Mouse (Mus musculus): ENCODE data around the gene Dmpk.

Dmpk gene

DNA sequence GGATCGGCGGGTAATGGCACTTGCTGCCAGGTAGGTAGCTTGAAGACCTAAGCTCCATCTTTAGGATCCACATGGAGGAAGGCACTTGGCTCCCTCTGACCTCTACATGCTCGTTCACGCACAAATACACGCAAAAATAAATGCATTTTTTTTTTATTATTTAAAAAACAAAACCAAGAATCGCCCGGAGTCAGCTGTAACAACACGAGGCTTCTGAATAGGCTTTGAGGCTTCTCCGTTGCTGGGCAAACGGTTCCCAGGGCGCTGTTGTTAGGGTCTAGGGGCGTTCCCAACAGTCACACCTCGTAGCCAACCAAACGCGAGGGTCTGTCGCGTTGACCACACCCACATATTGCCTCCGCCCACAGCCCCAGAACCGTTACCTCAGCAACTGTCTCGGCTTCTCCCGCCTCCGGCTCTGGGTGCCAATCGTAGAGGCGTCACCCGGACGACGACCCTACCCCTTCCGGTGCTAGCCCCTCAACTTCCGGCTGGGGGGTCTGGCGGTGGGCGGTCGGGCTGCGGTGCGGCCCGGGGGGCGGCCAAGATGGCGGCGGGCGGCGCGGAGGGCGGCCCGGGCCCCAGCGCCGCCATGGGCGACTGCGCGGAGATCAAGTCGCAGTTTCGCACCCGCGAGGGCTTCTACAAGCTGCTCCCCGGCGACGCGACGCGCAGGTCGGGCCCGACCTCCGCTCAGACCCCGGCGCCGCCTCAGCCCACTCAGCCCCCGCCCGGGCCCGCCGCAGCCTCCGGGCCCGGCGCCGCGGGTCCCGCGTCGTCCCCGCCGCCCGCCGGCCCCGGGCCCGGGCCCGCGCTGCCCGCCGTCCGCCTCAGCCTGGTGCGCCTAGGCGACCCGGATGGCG lies 7.7 kb upstream of the Dmpk start, which contains the start of gene Dmwd:
Gene Dmwd, plus strand, starts transcription at position 505 of the 863 bp plus-strand sequence.
- DNase-seq (ENCODE audit: low spot score): peak; percentile 77

DNA sequence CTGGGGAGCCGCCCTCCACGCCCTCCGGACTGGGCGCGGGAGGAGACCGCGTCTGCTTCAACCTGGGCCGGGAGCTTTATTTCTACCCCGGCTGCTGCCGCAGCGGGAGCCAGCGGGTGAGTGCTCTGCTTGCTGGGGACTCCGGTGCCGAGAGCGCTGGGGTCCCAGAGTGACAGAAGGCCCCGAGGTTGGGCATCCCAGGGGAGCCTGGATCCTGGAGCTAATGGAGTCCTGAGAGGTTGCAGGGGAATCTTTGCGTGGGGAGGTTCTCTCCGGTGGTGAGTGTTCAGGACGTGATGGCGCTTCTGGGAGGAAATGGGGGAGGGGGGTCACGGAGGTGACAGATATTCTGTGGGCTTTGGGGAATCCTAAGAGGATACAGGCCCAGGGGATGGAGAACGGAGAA lies 7.1 kb upstream of the Dmpk start:
- no peak for DNase-seq (ENCODE audit: low spot score)

DNA sequence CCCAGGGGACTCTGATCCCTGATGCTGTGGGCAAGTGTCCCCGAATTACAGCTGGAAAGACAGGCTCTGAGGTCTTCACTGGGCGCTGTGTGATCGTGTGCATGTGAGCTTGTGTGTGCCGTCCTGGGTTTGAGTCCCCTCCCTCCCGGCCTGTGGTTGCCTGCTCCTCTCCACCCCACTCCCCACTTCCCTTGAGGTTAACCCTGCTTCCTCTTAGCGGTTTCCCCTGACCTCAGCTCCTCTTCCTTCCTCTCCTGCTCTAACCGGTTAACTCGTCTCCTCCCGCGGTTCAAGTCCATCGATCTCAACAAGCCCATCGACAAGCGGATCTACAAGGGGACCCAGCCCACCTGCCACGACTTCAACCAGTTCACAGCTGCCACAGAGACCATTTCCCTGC lies 5.9 kb upstream of the Dmpk start:
- no peak for DNase-seq (ENCODE audit: low spot score)

DNA sequence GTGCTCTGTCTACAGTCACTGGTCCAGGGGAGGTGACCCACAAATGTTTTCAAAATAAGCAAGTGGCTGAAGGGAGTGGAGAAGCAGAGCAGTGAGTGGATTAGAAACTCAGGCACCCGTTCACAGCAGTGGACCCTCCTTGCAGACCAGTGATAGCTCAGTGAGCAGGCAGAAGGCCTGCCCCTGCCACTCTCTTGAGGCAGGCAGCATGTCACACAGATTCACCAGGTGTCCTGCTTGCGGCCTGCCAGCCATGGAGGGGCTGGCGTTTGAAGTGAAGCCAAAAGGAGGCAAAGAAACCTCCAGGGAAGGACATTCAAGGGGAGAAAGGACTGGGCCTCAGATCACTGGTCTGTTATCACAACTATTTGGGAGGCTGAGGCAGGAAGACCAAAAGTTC lies 4.9 kb upstream of the Dmpk start:
- DNase-seq (ENCODE audit: low spot score): no peak

DNA sequence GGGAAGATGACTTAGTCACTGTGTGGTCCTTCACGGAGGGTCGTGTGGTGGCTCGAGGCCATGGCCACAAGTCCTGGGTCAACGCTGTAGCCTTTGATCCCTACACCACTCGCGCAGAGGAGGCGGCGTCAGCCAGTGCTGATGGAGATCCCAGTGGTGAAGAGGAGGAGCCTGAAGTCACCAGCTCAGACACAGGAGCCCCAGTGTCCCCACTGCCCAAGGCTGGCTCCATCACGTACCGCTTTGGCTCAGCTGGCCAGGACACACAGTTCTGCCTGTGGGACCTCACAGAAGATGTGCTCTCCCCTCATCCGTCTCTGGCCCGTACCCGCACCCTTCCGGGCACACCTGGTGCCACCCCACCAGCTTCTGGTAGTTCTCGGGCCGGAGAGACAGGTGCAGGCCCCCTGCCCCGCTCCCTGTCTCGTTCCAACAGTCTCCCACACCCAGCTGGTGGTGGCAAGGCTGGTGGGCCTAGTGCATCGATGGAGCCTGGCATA lies 3.1 kb upstream of the Dmpk start:
- DNase-seq (ENCODE audit: low spot score): no peak

DNA sequence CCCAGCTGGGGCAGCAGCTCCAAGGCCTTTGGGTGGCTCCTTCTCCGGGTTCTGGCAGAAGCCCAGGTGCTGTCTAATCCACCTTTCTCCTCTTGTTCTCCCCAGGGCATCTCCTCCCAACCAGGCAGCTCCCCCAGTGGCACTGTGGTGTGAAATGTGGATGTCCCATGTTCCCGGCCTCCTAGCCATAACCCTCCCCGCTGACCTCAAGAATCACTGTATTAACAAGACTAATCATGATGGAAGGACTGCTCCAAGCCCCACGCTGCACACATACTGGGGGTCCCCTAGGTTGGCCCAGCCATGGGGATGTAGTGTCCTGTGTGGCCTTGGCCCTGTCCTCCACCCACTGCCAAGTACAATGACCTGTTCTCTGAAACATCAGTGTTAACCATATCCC lies 1.5 kb upstream of the Dmpk start:
- no peak for DNase-seq (ENCODE audit: low spot score)

DNA sequence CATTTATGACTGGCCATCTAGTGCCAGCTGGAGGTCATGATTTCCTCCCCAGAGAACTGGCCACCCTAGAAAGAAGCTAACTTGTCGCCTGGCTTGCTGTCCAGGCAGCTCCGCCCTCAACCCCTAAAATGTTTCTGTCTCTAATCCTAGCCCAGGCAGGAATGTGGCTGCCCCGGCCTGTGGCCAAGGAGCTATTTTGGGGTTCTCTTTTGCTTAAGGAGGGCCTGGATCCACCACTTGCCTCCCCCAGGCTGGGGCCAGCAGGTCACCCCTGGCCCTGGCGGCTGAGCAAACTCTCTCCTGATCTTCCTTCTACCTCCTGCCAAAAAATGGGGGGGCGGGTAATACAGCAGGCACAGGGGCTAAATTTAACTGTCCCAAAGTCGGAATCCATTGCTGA lies 553 bp upstream of the Dmpk start:
- no peak for DNase-seq (ENCODE audit: low spot score)

DNA sequence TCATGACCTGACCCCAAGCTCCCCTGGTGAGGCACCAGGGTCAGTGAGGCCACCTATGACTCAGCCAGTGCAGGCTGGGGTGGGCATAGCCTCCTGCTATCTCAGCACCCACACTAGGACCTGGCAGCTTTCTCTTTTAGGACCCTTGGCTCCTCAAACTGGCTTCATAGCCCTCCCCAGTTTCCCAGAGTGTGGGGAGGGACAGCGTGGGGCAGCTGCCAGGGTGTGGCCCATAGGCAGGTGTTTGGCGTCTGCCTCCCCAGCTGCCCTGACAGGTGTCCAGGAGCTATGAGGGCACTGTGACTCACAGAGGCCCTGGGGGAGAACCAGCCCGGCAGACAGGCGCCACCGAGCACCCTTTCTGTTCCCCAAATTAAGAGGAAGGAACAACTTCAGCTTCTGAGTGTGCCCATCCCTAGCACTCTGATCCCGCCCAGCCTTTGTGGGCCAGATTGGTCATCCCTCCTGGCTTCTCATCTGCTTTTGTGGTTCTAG lies 675 bp downstream of the Dmpk start:
- no peak for DNase-seq (ENCODE audit: low spot score)

DNA sequence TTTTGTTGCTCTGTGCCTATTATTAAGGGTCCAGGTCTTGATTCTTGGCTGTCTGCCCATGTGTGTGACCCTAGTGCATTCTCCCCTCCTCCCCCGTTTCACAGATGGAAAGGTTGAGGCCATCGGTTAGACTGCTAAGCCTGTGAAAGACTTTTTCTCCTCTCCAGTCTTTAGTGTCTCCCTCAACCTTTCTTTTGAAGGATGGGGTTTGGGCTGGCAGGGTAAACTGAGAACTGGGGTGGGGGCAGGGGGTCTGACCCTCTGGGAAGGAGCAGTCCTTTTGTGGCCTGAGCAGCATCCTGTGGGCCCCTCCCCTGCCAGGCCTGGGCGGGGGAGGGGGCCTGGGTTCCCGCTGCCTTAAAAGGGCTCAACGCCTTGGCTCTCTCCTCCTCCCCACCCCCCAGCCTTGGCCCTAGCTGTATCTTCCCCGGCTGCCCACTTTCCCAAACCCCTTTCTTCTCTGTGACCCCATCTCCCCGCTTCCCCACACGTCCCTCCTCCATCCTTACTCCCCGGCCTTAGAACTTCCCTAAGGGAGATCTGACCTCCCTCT lies 1.3 kb downstream of the Dmpk start:
- DNase-seq (ENCODE audit: low spot score): no peak

DNA sequence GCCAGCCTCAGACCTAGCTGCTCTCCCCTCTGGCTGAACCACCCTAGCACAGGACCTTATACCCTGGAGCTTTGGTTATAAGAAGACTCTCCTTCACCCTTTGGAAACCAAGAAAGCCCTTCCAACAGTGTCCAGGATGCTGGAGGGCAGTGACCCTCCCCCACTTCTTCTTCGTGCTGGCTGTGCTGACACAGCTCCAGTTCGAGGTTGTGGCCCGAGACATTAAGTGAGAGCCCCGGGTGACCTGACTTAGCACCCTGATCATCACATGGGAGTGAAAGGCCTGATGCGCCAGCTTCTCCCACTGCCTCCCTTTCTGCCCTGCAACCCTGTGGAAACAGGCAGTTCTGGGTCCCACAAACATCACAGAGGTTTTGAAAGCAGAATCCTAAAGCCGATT lies 1.8 kb downstream of the Dmpk start:
- no peak for DNase-seq (ENCODE audit: low spot score)

DNA sequence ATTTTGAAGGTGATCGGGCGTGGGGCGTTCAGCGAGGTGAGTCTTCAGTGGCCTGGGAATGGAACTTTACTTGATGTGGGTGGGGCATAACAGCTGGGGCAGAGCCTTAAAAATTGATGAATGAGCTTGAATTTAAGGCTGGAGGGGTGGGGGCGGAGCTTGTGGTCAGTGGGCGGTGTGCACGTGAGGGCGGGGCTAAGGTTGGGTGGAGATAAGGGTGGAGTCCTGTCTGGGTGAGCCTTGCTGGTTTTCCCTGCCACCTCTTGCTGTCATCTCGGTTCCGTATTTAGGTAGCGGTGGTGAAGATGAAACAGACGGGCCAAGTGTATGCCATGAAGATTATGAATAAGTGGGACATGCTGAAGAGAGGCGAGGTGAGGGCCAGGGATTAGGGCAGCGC lies 2.4 kb downstream of the Dmpk start:
- DNase-seq (ENCODE audit: low spot score): no peak

DNA sequence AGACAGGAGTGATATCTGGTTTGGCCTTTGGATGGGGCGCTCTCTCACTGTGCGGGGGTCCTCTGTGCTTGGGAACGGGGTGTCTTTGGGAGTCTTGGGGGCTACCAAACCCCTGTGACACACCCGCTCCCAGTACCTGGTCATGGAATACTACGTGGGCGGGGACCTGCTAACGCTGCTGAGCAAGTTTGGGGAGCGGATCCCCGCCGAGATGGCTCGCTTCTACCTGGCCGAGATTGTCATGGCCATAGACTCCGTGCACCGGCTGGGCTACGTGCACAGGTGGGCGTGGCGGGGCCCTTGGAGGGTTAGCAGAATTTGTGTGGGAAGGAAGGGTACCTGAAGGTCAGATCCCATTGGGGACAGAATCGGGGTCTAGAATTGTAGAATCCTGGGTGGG lies 3.1 kb downstream of the Dmpk start:
- no peak for DNase-seq (ENCODE audit: low spot score)

DNA sequence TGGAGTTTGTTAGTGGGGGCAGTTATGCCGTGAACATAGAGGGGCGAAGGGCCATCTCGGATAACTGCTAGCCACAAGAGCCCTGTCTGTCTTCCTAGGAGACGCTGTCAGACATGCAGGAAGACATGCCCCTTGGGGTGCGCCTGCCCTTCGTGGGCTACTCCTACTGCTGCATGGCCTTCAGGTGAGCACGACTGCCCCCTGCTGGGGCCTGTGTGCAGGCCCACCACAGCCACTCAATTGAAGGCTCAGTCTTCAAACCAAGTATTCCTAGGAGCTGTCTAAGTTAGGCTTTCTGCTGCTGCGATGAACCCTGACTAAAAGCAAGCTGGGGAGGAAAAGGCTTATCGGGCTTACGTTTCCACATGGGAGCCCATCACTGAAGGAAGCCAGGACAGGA lies 5.2 kb downstream of the Dmpk start:
- DNase-seq (ENCODE audit: low spot score): no peak

DNA sequence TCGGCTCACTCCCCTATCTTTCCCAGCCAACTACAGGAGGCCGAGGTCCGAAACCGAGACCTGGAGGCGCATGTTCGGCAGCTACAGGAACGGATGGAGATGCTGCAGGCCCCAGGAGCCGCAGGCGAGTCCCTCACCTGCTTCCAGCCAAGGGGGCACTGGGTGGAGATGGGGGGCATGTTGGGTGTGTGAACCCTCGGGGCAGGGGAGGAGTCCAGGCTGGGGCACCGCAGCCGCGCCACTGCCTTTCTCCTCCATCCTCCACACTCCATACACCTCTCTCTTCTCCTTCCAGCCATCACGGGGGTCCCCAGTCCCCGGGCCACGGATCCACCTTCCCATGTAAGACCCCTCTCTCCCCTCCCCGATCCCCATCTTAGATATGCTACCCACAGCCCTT lies 8.3 kb downstream of the Dmpk start:
- no peak for DNase-seq (ENCODE audit: low spot score)

DNA sequence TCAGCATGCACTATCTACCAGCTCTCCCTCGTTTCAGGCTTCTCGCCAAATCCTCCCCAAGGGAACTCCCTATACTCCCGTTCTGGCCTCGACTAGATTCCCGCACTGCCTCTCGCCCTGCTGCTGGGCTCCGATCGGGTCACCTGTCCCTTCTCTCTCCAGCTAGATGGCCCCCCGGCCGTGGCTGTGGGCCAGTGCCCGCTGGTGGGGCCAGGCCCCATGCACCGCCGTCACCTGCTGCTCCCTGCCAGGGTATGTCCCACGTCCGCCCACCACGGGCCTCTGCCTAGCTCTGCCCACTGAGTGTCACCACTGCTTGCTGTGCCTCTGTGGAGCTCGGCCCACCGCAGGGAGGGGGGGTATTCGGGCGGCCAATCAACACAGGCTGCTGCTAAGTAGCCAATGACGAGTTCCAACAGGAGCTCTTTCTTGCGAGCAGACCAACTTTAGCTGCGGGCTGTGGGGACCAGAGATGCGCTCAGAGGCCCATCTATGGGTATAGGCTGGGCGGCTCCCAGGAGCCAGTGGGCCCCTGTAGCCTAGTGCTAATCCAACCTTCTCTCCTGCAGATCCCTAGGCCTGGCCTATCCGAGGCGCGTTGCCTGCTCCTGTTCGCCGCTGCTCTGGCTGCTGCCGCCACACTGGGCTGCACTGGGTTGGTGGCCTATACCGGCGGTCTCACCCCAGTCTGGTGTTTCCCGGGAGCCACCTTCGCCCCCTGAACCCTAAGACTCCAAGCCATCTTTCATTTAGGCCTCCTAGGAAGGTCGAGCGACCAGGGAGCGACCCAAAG lies 8.9 kb downstream of the Dmpk start:
- no peak for DNase-seq (ENCODE audit: low spot score)

DNA sequence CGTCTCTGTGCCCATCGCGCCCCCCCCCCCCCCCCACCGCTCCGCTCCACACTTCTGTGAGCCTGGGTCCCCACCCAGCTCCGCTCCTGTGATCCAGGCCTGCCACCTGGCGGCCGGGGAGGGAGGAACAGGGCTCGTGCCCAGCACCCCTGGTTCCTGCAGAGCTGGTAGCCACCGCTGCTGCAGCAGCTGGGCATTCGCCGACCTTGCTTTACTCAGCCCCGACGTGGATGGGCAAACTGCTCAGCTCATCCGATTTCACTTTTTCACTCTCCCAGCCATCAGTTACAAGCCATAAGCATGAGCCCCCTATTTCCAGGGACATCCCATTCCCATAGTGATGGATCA lies 9.5 kb downstream of the Dmpk start:
- peak; percentile 42 for DNase-seq (ENCODE audit: low spot score)

DNA sequence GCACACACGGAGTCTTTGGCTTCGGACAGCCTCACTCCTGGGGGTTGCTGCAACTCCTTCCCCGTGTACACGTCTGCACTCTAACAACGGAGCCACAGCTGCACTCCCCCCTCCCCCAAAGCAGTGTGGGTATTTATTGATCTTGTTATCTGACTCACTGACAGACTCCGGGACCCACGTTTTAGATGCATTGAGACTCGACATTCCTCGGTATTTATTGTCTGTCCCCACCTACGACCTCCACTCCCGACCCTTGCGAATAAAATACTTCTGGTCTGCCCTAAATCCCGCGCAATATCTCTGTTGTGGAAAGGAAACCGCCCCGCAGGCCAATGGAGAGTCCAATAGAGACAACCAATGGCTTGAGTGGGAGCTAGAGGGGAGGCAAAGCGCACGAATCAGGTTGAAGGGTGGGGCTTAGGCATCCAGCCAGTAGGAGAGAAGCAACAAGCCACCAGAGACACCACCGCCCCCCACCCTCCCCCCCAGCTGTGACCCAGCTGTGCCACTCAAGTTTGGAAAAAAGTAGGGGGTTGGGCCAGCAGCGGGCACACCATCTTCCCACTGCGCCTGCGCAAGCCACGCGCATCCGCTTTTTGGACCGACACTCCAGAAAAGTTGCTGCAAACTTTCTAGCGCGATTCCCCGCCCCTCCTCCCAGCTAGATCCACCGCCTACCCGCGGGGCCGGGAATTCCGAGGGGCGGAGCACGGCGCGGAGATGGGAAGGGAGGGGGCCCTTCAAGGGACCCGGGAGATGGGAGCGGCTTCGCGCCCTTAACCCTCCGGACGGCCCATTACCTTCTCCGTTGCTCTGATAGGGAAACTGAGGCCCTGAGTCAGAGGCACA lies 10.1 kb downstream of the Dmpk start:
- DNase-seq (ENCODE audit: low spot score): no peak

DNA sequence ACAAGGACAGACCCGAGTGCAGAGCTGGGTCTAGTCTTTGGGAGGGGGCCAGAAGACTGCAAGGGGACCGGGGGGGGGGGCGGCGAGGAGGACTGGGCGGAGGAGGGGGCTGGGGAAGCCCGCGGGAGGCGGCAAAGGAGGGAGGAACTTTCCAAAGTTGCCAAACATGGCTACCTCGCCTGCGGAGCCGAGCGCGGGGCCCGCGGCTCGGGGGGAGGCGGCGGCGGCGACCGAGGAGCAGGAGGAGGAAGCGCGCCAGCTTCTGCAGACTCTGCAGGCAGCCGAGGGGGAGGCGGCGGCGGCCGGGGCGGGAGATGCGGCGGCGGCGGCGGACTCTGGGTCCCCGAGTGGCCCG lies 10.8 kb downstream of the Dmpk start, which contains the start of gene Six5:
Gene Six5, plus strand, starts transcription at position 124 of the 355 bp plus-strand sequence.
- no peak for DNase-seq (ENCODE audit: low spot score)

DNA sequence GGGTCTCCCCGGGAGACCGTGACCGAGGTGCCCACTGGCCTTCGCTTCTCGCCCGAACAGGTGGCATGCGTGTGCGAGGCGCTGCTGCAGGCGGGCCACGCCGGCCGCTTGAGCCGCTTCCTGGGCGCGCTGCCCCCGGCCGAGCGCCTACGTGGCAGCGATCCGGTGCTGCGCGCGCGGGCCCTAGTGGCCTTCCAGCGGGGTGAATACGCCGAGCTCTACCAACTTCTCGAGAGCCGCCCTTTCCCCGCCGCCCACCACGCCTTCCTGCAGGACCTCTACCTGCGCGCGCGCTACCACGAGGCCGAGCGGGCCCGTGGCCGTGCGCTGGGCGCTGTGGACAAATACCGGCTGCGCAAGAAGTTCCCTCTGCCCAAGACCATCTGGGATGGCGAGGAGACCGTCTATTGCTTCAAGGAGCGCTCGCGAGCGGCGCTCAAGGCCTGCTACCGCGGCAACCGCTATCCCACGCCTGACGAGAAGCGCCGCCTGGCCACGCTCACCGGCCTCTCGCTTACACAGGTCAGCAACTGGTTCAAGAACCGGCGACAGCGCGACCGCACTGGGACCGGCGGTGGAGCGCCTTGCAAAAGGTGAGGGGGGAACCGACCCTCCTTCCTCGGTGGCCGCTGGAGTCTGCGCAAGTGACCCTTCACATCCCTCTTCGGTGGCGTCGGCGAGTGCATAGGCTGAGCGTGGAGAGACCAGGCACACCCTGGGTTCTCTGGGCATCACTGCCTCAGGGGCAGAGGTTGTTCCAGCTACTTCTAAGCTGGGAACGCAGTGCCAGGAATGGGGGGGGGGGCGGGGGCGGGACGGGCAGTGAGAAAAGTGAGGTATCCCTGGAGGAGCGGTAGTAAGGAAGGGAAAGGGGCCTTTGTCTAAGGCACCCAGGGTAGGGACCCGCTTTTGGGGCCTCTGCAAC lies 11.4 kb downstream of the Dmpk start:
- no peak for DNase-seq (ENCODE audit: low spot score)

DNA sequence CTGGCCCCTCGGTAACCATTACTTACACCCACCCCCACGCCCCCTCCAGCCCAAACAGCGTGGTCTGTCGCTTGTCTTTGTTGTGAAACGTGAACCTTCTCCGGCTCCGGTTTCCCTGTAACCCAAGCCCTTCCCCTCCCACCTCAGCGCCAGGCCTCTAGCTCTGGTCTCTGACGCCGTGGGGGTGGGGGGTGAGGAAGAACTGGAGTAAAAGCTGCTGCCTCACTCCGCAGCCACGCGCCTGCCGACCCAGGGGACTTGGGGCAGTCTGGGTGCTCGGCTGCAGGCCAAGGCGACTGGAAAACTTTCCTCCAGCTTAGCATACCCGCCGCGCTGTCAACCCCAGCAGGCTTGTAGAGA lies 12.1 kb downstream of the Dmpk start:
- DNase-seq (ENCODE audit: low spot score): no peak

DNA sequence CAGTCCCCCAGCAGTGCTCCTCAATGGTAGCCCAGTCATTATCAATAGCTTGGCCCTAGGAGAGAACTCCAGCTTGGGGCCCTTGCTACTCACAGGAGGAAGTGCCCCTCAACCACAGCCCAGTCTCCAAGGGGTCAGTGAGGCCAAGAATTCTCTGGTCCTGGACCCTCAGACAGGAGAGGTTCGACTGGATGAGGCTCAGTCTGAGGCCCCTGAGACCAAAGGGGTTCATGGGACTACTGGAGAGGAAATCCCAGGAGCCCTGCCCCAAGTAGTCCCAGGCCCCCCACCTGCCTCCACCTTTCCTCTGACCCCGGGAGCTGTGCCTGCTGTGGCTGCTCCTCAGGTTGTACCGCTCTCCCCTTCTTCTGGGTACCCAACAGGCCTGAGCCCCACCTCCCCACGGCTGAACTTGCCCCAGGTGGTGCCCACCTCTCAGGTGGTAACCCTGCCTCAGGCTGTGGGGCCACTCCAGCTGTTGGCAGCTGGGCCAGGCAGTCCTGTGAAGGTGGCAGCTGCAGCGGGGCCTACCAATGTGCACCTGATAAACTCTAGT lies 12.8 kb downstream of the Dmpk start:
- DNase-seq (ENCODE audit: low spot score): no peak
